ENCODE assay signal across 13 mouse cellular contexts in genomic region chr11:102411061-102411460, GRCm38 (mm10). TPM values are rescaled to one million over a fixed set of nuclear protein-coding genes. Genes with fewer than 3 reads are reported as not detected.
A peak's percentile ranks its signal among the peaks of the same experiment; 100 is the strongest.
DNase-seq lines count a peak whose midpoint lies in the region; ATAC-seq and TF ChIP-seq lines count a peak whose summit lies in the region.
"Had no signal": no experiment of that assay in that cellular context is flagged by ENCODE, and none has a peak within 500 bp of the region (broad histone marks: within the 10 kb centered on the region; RNA-seq: fewer than 3 reads in every experiment).

No protein-coding gene starts in this region.

- peak overlapping the region; percentile 86 for H3K27ac ChIP-seq in liver, adult 2 months (replicated peaks; ENCODE audit: insufficient read depth, low read depth, low read length)
- H3K27ac ChIP-seq in MEL (ENCODE audit: control insufficient read depth, low read depth, low read length): peak overlapping the region; percentile 38; the same call in 1 of the 2 replicates
- peak overlapping the region; percentile 7 for H3K27ac ChIP-seq in liver, embryonic 16.5 days (ENCODE audit: low read length)
- no peak overlapping the region for H3K27ac ChIP-seq in hindbrain, embryonic 16.5 days (ENCODE audit: low read depth, low read length)
- H3K27ac ChIP-seq: hindbrain, embryonic 10.5 days; midbrain, embryonic 15.5 days had no signal

- ATAC-seq in liver, embryonic 16.5 days (ENCODE audit: low read depth): no peak
- no peak for ATAC-seq in hindbrain, embryonic 16.5 days
- ATAC-seq: midbrain, embryonic 15.5 days had no signal

- no peaks in the 10 kb centered on the region for H3K36me3 ChIP-seq in liver, adult 2 months (ENCODE audit: control insufficient read depth, insufficient read depth, low read length)
- peaks cover 0 to 12% of the 10 kb centered on the region in 2 experiments; a peak in 2 of 4 replicates for H3K36me3 ChIP-seq in MEL (ENCODE audit: control insufficient read depth in 1 of 2, insufficient read depth in 2 of 2, low read length in 2 of 2)
- H3K36me3 ChIP-seq in liver, embryonic 16.5 days (ENCODE audit: control insufficient read depth, insufficient read depth): no peaks in the 10 kb centered on the region
- H3K36me3 ChIP-seq in hindbrain, embryonic 16.5 days (ENCODE audit: control insufficient read depth, insufficient read depth, low read length): no peaks in the 10 kb centered on the region
- H3K36me3 ChIP-seq: hindbrain, embryonic 10.5 days; midbrain, embryonic 15.5 days had no signal

- 43% methylated on average over 3 of the region's 3 CpGs for WGBS in liver, adult 2 months
- 60% methylated on average over 3 of the region's 3 CpGs for WGBS in liver, embryonic 16.5 days (ENCODE audit: insufficient replicate concordance)
- WGBS in hindbrain, embryonic 16.5 days: 80% methylated on average over 3 of the region's 3 CpGs

- peaks cover 5% of the 10 kb centered on the region; the same call in 1 of the 2 replicates for H3K79me2 ChIP-seq in liver, adult 2 months (ENCODE audit: control insufficient read depth, insufficient read depth, low read length)
- peaks cover 18% of the 10 kb centered on the region for H3K79me2 ChIP-seq in MEL (ENCODE audit: control insufficient read depth, insufficient read depth, low read length, poor library complexity)

- no peak for TF ChIP-seq EP300 in MEL (IDR thresholded peaks at IDR 0.05; ENCODE audit: low read depth in 1 of 2, low read length in 2 of 2)

- H3K4me1 ChIP-seq in liver, adult 2 months (ENCODE audit: control insufficient read depth, insufficient read depth, low read length): peaks cover 16% of the 10 kb centered on the region
- H3K4me1 ChIP-seq in MEL (ENCODE audit: control insufficient read depth in 1 of 2, insufficient read depth in 2 of 2, low read length in 2 of 2): peaks cover 11 to 20% of the 10 kb centered on the region in 2 experiments
- H3K4me1 ChIP-seq in liver, embryonic 16.5 days (ENCODE audit: control insufficient read depth, low read depth, low read length): peaks cover 27% of the 10 kb centered on the region
- H3K4me1 ChIP-seq in hindbrain, embryonic 16.5 days (ENCODE audit: control insufficient read depth, insufficient read depth, low read depth, low read length): peaks cover 10% of the 10 kb centered on the region

- TF ChIP-seq POLR2A in liver, adult 2 months (IDR thresholded peaks at IDR 0.05; ENCODE audit: extremely low read depth, insufficient read depth, low read length): no peak
- TF ChIP-seq POLR2A in MEL (IDR thresholded peaks at IDR 0.05; ENCODE audit: control insufficient read depth in 1 of 2, insufficient read depth in 1 of 2, low read depth in 1 of 2, low read length in 2 of 2, poor library complexity in 1 of 2): no peak

- DNase-seq in cerebellum, adult 9-11 months: peak; percentile 32
- DNase-seq in cerebellum, adult 11 months: no peak
- peak; percentile 88 for DNase-seq in liver, adult 2 months (ENCODE audit: extremely low read depth, low read depth, low spot score)
- no peak for DNase-seq in liver
- DNase-seq in MEL (ENCODE audit: low read depth, low spot score): no peak
- DNase-seq in kidney, adult 9 months: no peak

- H3K9me3 ChIP-seq in MEL (replicated peaks; ENCODE audit: insufficient read depth, low read length): no peaks in the 10 kb centered on the region
- H3K9me3 ChIP-seq in liver, embryonic 16.5 days (replicated peaks; ENCODE audit: control insufficient read depth, low read length): no peaks in the 10 kb centered on the region
- no peaks in the 10 kb centered on the region for H3K9me3 ChIP-seq in hindbrain, embryonic 16.5 days (ENCODE audit: control insufficient read depth, low read length)
- H3K9me3 ChIP-seq: hindbrain, embryonic 10.5 days; midbrain, embryonic 15.5 days had no signal

- no peaks in the 10 kb centered on the region for H3K27me3 ChIP-seq in liver, adult 2 months (ENCODE audit: control insufficient read depth, insufficient read depth, low read length)
- H3K27me3 ChIP-seq in MEL (ENCODE audit: control insufficient read depth in 1 of 2, insufficient read depth in 2 of 2, low read length in 2 of 2): peaks cover 0 to 11% of the 10 kb centered on the region in 2 experiments; a peak in 2 of 4 replicates
- H3K27me3 ChIP-seq in liver, embryonic 16.5 days (ENCODE audit: control insufficient read depth, insufficient read depth, low read depth, low read length): peaks cover 10% of the 10 kb centered on the region; the same call in 1 of the 2 replicates
- no peaks in the 10 kb centered on the region for H3K27me3 ChIP-seq in hindbrain, embryonic 16.5 days (replicated peaks; ENCODE audit: control insufficient read depth, insufficient read depth, low read length)
- H3K27me3 ChIP-seq: midbrain, embryonic 15.5 days had no signal

- peak overlapping the region; percentile 68; the same call in 1 of the 2 replicates for H3K9ac ChIP-seq in liver, adult 2 months (ENCODE audit: low read depth, low read length)
- H3K9ac ChIP-seq in MEL (ENCODE audit: control insufficient read depth, low read depth, low read length, poor library complexity, severe bottlenecking): peak overlapping the region; percentile 52
- H3K9ac ChIP-seq in liver, embryonic 16.5 days (ENCODE audit: low read depth, low read length): peak overlapping the region; percentile 6; the same call in 1 of the 2 replicates
- no peak overlapping the region for H3K9ac ChIP-seq in hindbrain, embryonic 16.5 days (ENCODE audit: low read depth, low read length)
- H3K9ac ChIP-seq: midbrain, embryonic 15.5 days had no signal

- no peak overlapping the region for H3K4me3 ChIP-seq in liver, adult 2 months (ENCODE audit: insufficient read depth, low read depth, low read length)
- H3K4me3 ChIP-seq in MEL (ENCODE audit: control insufficient read depth in 1 of 2, insufficient read depth in 1 of 2, low read depth in 2 of 2, low read length in 2 of 2): no peak overlapping the region
- no peak overlapping the region for H3K4me3 ChIP-seq in liver, embryonic 16.5 days (ENCODE audit: low read depth, low read length)
- no peak overlapping the region for H3K4me3 ChIP-seq in hindbrain, embryonic 16.5 days (ENCODE audit: low read length)
- H3K4me3 ChIP-seq: heart, adult 2 months; hindbrain, embryonic 10.5 days; midbrain, embryonic 15.5 days had no signal

- peak overlapping the region; percentile 4; the same call in 1 of the 2 replicates for H3K4me2 ChIP-seq in liver, embryonic 16.5 days (ENCODE audit: low read depth, low read length)
- H3K4me2 ChIP-seq in hindbrain, embryonic 16.5 days (ENCODE audit: low read length): no peak overlapping the region
- H3K4me2 ChIP-seq: midbrain, embryonic 15.5 days had no signal

- no peak for TF ChIP-seq CTCF in liver, adult 2 months (IDR thresholded peaks at IDR 0.05; ENCODE audit: low read depth, low read length)
- TF ChIP-seq CTCF in MEL (IDR thresholded peaks at IDR 0.05 in 2 of 3, conservative IDR thresholded peaks at IDR 0.05 in 1 of 3; ENCODE audit: control insufficient read depth in 1 of 3, insufficient read depth in 1 of 3, low read depth in 2 of 3, low read length in 3 of 3, poor library complexity in 1 of 3, severe bottlenecking in 1 of 3): no peak

- TF ChIP-seq RAD21 in MEL (IDR thresholded peaks at IDR 0.05; ENCODE audit: low read depth, low read length): no peak

TF ChIP-seq in MEL, 35 proteins besides CTCF, POLR2A, EP300 and RAD21 (continues in another document):
- TF ChIP-seq TAL1 (IDR thresholded peaks at IDR 0.05; ENCODE audit: low read length): no peak

RNA-seq across cellular contexts. Expression of gene Slc25a39, which starts 3.3 kb away (rescaled TPM):
- 181 and 243 TPM in 2 replicates for total RNA-seq in liver, adult 2 months (2014; rRNA removed)
- polyA plus RNA-seq in liver, adult 2 months (2012; rRNA removed): 1,099 and 1,182 TPM in 2 replicates
- total RNA-seq in MEL (2012; rRNA removed): 174 and 183 TPM in 2 replicates
- 100 to 1,000 TPM in 1 of 2 experiments, not detected in 1; 325 TPM for polyA plus RNA-seq in MEL (2012; ENCODE audit: insufficient read depth in 1 of 2, insufficient read length in 2 of 2, low read depth in 1 of 2, low replicate concordance in 2 of 2, missing spikeins in 1 of 2)
- polyA plus RNA-seq in liver, embryonic 16.5 days (2015; fragmentation: Nextera tagmentation; extraction: Ambion mirVana): 454 and 500 TPM in 2 replicates
- 182 and 187 TPM in 2 replicates for polyA plus RNA-seq in hindbrain, embryonic 16.5 days (2015; fragmentation: Nextera tagmentation; extraction: Ambion mirVana)

RNA-seq across cellular contexts. Expression of gene Rundc3a, which starts 17.9 kb away (rescaled TPM):
- 1.0 and 2.5 TPM in 2 replicates for total RNA-seq in liver, adult 2 months (2014; rRNA removed)
- polyA plus RNA-seq in liver, adult 2 months (2012; rRNA removed): 1.2 and 2.1 TPM in 2 replicates
- 0.39 and 0.42 TPM in 2 replicates for total RNA-seq in MEL (2012; rRNA removed)
- 1 to 10 TPM in 1 of 2 experiments, not detected in 1; 2.1 TPM for polyA plus RNA-seq in MEL (2012; ENCODE audit: insufficient read depth in 1 of 2, insufficient read length in 2 of 2, low read depth in 1 of 2, low replicate concordance in 2 of 2, missing spikeins in 1 of 2)
- polyA plus RNA-seq in liver, embryonic 16.5 days (2015; fragmentation: Nextera tagmentation; extraction: Ambion mirVana): 2.1 and 2.2 TPM in 2 replicates
- 127 and 136 TPM in 2 replicates for polyA plus RNA-seq in hindbrain, embryonic 16.5 days (2015; fragmentation: Nextera tagmentation; extraction: Ambion mirVana)
- total RNA-seq: megakaryocyte, adult 5-6 weeks had no signal

RNA-seq across cellular contexts. Expression of gene Grn, which starts 19.1 kb away (rescaled TPM):
- 53.7 and 88.7 TPM in 2 replicates for total RNA-seq in liver, adult 2 months (2014; rRNA removed)
- 155 and 176 TPM in 2 replicates for polyA plus RNA-seq in liver, adult 2 months (2012; rRNA removed)
- 14.5 and 14.7 TPM in 2 replicates for total RNA-seq in MEL (2012; rRNA removed)
- 10 to 100 TPM in 1 of 2 experiments, not detected in 1; 42.1 TPM for polyA plus RNA-seq in MEL (2012; ENCODE audit: insufficient read depth in 1 of 2, insufficient read length in 2 of 2, low read depth in 1 of 2, low replicate concordance in 2 of 2, missing spikeins in 1 of 2)
- 103 and 118 TPM in 2 replicates for polyA plus RNA-seq in liver, embryonic 16.5 days (2015; fragmentation: Nextera tagmentation; extraction: Ambion mirVana)
- polyA plus RNA-seq in hindbrain, embryonic 16.5 days (2015; fragmentation: Nextera tagmentation; extraction: Ambion mirVana): 95.4 and 100 TPM in 2 replicates

RNA-seq across cellular contexts. Expression of gene Fam171a2, which starts 36.4 kb away (rescaled TPM):
- total RNA-seq in liver, adult 2 months (2014; rRNA removed): 0.81 and 1.0 TPM in 2 replicates
- 1.4 and 1.8 TPM in 2 replicates for polyA plus RNA-seq in liver, adult 2 months (2012; rRNA removed)
- total RNA-seq in MEL (2012; rRNA removed): 1.8 and 2.0 TPM in 2 replicates
- 1 to 10 TPM in 1 of 2 experiments, not detected in 1; 8.8 TPM for polyA plus RNA-seq in MEL (2012; ENCODE audit: insufficient read depth in 1 of 2, insufficient read length in 2 of 2, low read depth in 1 of 2, low replicate concordance in 2 of 2, missing spikeins in 1 of 2)
- 0.20 and 0.34 TPM in 2 replicates for polyA plus RNA-seq in liver, embryonic 16.5 days (2015; fragmentation: Nextera tagmentation; extraction: Ambion mirVana)
- 17.8 and 17.9 TPM in 2 replicates for polyA plus RNA-seq in hindbrain, embryonic 16.5 days (2015; fragmentation: Nextera tagmentation; extraction: Ambion mirVana)

RNA-seq across cellular contexts. Expression of gene Slc4a1, which starts 45.1 kb away (rescaled TPM):
- total RNA-seq in liver, adult 2 months (2014; rRNA removed): 0.07 and 0.65 TPM in 2 replicates
- polyA plus RNA-seq in liver, adult 2 months (2012; rRNA removed): 0.07 and 0.10 TPM in 2 replicates
- total RNA-seq in MEL (2012; rRNA removed): 0.23 and 0.36 TPM in 2 replicates
- under 1 TPM in 1 of 2 experiments, not detected in 1; 0.35 TPM for polyA plus RNA-seq in MEL (2012; ENCODE audit: insufficient read depth in 1 of 2, insufficient read length in 2 of 2, low read depth in 1 of 2, low replicate concordance in 2 of 2, missing spikeins in 1 of 2)
- 1,073 and 1,144 TPM in 2 replicates for polyA plus RNA-seq in liver, embryonic 16.5 days (2015; fragmentation: Nextera tagmentation; extraction: Ambion mirVana)
- 1.4 and 3.2 TPM in 2 replicates for polyA plus RNA-seq in hindbrain, embryonic 16.5 days (2015; fragmentation: Nextera tagmentation; extraction: Ambion mirVana)
- polyA plus RNA-seq: C2C12 had no signal

Comparison
In these comparisons a context has a peak if more than half of its experiments do, and no peak if none do; other contexts are left out.
1. DNase-seq: peak in cerebellum, adult 9-11 months (single experiment) and liver, adult 2 months (single experiment); none in cerebellum, adult 11 months (single experiment), liver (single experiment), MEL (single experiment) and kidney, adult 9 months (single experiment).